In genomic region chr9:44396684-44397411, GRCm38 (mm10) we compare ENCODE assay signal across 7 mouse cellular contexts. TPM values are rescaled to one million over a fixed set of nuclear protein-coding genes. Genes with fewer than 3 reads are reported as not detected.
DNase-seq lines count a peak whose midpoint lies in the region; ATAC-seq lines count a peak whose summit lies in the region.

Gene Slc37a4, plus strand, starts transcription at chr9:44396852.

- H3K4me3 ChIP-seq in embryonic facial prominence, embryonic 12.5 days: peak within 1 kb of the TSS; percentile 68
- H3K4me3 ChIP-seq in limb, embryonic 11.5 days (ENCODE audit: low read depth, low read length): peak within 1 kb of the TSS; percentile 63
- H3K4me3 ChIP-seq in midbrain, embryonic 14.5 days (replicated peaks; ENCODE audit: low read depth, low read length): peak within 1 kb of the TSS; percentile 71

- H3K4me1 ChIP-seq in embryonic facial prominence, embryonic 12.5 days: peaks cover 15% of the 10 kb centered on the region; the same call in 1 of the 2 replicates
- H3K4me1 ChIP-seq in limb, embryonic 11.5 days (ENCODE audit: control insufficient read depth, insufficient read depth, low read length): peaks cover 9% of the 10 kb centered on the region; the same call in 1 of the 2 replicates
- H3K4me1 ChIP-seq in midbrain, embryonic 14.5 days (ENCODE audit: control insufficient read depth, insufficient read depth, low read length): peaks cover 14% of the 10 kb centered on the region

- H3K27ac ChIP-seq in embryonic facial prominence, embryonic 12.5 days: peak within 1 kb of the TSS; percentile 74
- no peak within 1 kb of the TSS for H3K27ac ChIP-seq in limb, embryonic 11.5 days (replicated peaks; ENCODE audit: low read depth, low read length)
- H3K27ac ChIP-seq in midbrain, embryonic 14.5 days (replicated peaks; ENCODE audit: low read depth, low read length): peak within 1 kb of the TSS; percentile 89

- H3K36me3 ChIP-seq in embryonic facial prominence, embryonic 12.5 days: peaks cover 38% of the 10 kb centered on the region
- peaks cover 11% of the 10 kb centered on the region; the same call in 1 of the 2 replicates for H3K36me3 ChIP-seq in limb, embryonic 11.5 days (ENCODE audit: control insufficient read depth, insufficient read depth, low read length)
- H3K36me3 ChIP-seq in midbrain, embryonic 14.5 days (ENCODE audit: control insufficient read depth, insufficient read depth, low read length): peaks cover 37% of the 10 kb centered on the region

- peak within 1 kb of the TSS; percentile 98 for H3K4me2 ChIP-seq in embryonic facial prominence, embryonic 12.5 days (replicated peaks)
- peak within 1 kb of the TSS; percentile 96 for H3K4me2 ChIP-seq in limb, embryonic 11.5 days (ENCODE audit: low read depth, severe bottlenecking)
- H3K4me2 ChIP-seq in midbrain, embryonic 14.5 days (ENCODE audit: low read length): peak within 1 kb of the TSS; percentile 96

- WGBS in embryonic facial prominence, embryonic 12.5 days: under 1% methylated on average over 43 of the region's 43 CpGs
- WGBS in limb, embryonic 11.5 days: under 1% methylated on average over 43 of the region's 43 CpGs
- WGBS in midbrain, embryonic 14.5 days: under 1% methylated on average over 43 of the region's 43 CpGs

- 0 out of 2 replicates have a peak, but pooled peaks cover 3% of the 10 kb centered on the region for H3K27me3 ChIP-seq in embryonic facial prominence, embryonic 12.5 days
- H3K27me3 ChIP-seq in limb, embryonic 11.5 days (ENCODE audit: control insufficient read depth, insufficient read depth, low read length): 0 out of 2 replicates have a peak, but pooled peaks cover 2% of the 10 kb centered on the region
- H3K27me3 ChIP-seq in midbrain, embryonic 14.5 days (ENCODE audit: control insufficient read depth, insufficient read depth, low read length): no peaks in the 10 kb centered on the region

- DNase-seq in adrenal gland, postnatal 25 days: peak; percentile 95
- peak; percentile 100 for DNase-seq in heart, adult 11 months
- peak; percentile 96 for DNase-seq in kidney, adult 18-20 months
- DNase-seq in limb, embryonic 11.5 days (ENCODE audit: low spot score): peak; percentile 85
- DNase-seq in midbrain, embryonic 14.5 days: peak; percentile 95
- peak; percentile 92 to 96 for DNase-seq in spleen, adult 18-20 months

- H3K9me3 ChIP-seq in embryonic facial prominence, embryonic 12.5 days: no peaks in the 10 kb centered on the region
- no peaks in the 10 kb centered on the region for H3K9me3 ChIP-seq in limb, embryonic 11.5 days (ENCODE audit: control insufficient read depth, low read length)
- H3K9me3 ChIP-seq in midbrain, embryonic 14.5 days (ENCODE audit: control insufficient read depth, low read length): no peaks in the 10 kb centered on the region

- H3K9ac ChIP-seq in embryonic facial prominence, embryonic 12.5 days: peak within 1 kb of the TSS; percentile 81
- peak within 1 kb of the TSS; percentile 77 for H3K9ac ChIP-seq in limb, embryonic 11.5 days (ENCODE audit: low read length)
- peak within 1 kb of the TSS; percentile 76 for H3K9ac ChIP-seq in midbrain, embryonic 14.5 days (replicated peaks; ENCODE audit: low read length)

- peak; percentile 98 for ATAC-seq in embryonic facial prominence, embryonic 12.5 days (ENCODE audit: insufficient number of reproducible peaks, insufficient read depth, low FRiP score, low TSS enrichment)
- ATAC-seq in limb, embryonic 11.5 days (ENCODE audit: insufficient number of reproducible peaks, low FRiP score, low TSS enrichment, low read depth): peak; percentile 91
- ATAC-seq in midbrain, embryonic 14.5 days (ENCODE audit: low FRiP score, low TSS enrichment): peak; percentile 97

RNA-seq across cellular contexts. Expression of gene Slc37a4, which starts in this region (rescaled TPM):
- total RNA-seq in adrenal gland, postnatal 25 days (2021): 21.4 and 27.1 TPM in 2 replicates
- polyA plus RNA-seq in embryonic facial prominence, embryonic 12.5 days (2016; fragmentation: Nextera tagmentation; extraction: Ambion mirVana): 11.2 and 11.8 TPM in 2 replicates
- polyA plus RNA-seq in limb, embryonic 11.5 days (2014; fragmentation: Nextera tagmentation; extraction: Ambion mirVana): 10.1 and 10.6 TPM in 2 replicates
- 42.9 and 46.8 TPM in 2 replicates for polyA plus RNA-seq in midbrain, embryonic 14.5 days (2014; fragmentation: Nextera tagmentation; extraction: Ambion mirVana)
